Mouse (Mus musculus): Measurements from ENCODE around the gene Uchl1. TPM values are rescaled to one million over a fixed set of nuclear protein-coding genes. Genes with fewer than 3 reads are reported as not detected.

The Uchl1 gene
- total and polyA plus RNA-seq, 3 experiments = not detected

GRCm38 (mm10) chr5:66722586-66722985 is 46.7 kb downstream of the Uchl1 start:
- H3K36me3 ChIP-seq (ENCODE audit: control insufficient read depth in 1 of 2, insufficient read depth in 2 of 2, low read length in 2 of 2) = no peaks in the 10 kb centered on the region
- no peak overlapping the region for H3K27ac ChIP-seq (ENCODE audit: control insufficient read depth, low read depth, low read length)
- H3K9me3 ChIP-seq (replicated peaks; ENCODE audit: insufficient read depth, low read length) = no peaks in the 10 kb centered on the region
- H3K4me1 ChIP-seq (ENCODE audit: control insufficient read depth in 1 of 2, insufficient read depth in 2 of 2, low read length in 2 of 2) = no peaks in the 10 kb centered on the region
- H3K9ac ChIP-seq (ENCODE audit: control insufficient read depth, low read depth, low read length, poor library complexity, severe bottlenecking) = no peak overlapping the region
- no peak for DNase-seq (ENCODE audit: low read depth, low spot score)
- no peak overlapping the region for H3K4me3 ChIP-seq (ENCODE audit: control insufficient read depth in 1 of 2, insufficient read depth in 1 of 2, low read depth in 2 of 2, low read length in 2 of 2)
- H3K27me3 ChIP-seq (ENCODE audit: control insufficient read depth in 1 of 2, insufficient read depth in 2 of 2, low read length in 2 of 2) = no peaks in the 10 kb centered on the region
- H3K79me2 ChIP-seq (ENCODE audit: control insufficient read depth, insufficient read depth, low read length, poor library complexity) = no peaks in the 10 kb centered on the region
- no peak for TF ChIP-seq ETS1 (IDR thresholded peaks at IDR 0.05; ENCODE audit: low read depth, low read length)
- TF ChIP-seq ZNF384 (IDR thresholded peaks at IDR 0.05; ENCODE audit: low read depth, low read length) = no peak
- no peak for TF ChIP-seq GABPA (IDR thresholded peaks at IDR 0.05; ENCODE audit: low read depth, low read length)
- no peak for TF ChIP-seq KAT2A (conservative IDR thresholded peaks at IDR 0.05; ENCODE audit: low read depth, low read length)
- no peak for TF ChIP-seq POLR2A (IDR thresholded peaks at IDR 0.05; ENCODE audit: control insufficient read depth in 1 of 2, insufficient read depth in 1 of 2, low read depth in 1 of 2, low read length in 2 of 2, poor library complexity in 1 of 2)
- TF ChIP-seq SIN3A (IDR thresholded peaks at IDR 0.05; ENCODE audit: low read length) = no peak
- TF ChIP-seq MYC (IDR thresholded peaks at IDR 0.05; ENCODE audit: low read depth, low read length) = no peak
- TF ChIP-seq ZMIZ1 (IDR thresholded peaks at IDR 0.05; ENCODE audit: low read depth, low read length) = no peak
- no peak for TF ChIP-seq USF2 (IDR thresholded peaks at IDR 0.05; ENCODE audit: borderline replicate concordance in 1 of 2, insufficient read depth in 1 of 2, low read depth in 1 of 2, low read length in 2 of 2)
- TF ChIP-seq ZKSCAN1 (IDR thresholded peaks at IDR 0.05; ENCODE audit: low read depth, low read length) = no peak
- no peak for TF ChIP-seq SMC3 (IDR thresholded peaks at IDR 0.05; ENCODE audit: low read depth, low read length)
- no peak for TF ChIP-seq MAZ (IDR thresholded peaks at IDR 0.05; ENCODE audit: low read depth, low read length)
- no peak for TF ChIP-seq CHD1 (IDR thresholded peaks at IDR 0.05; ENCODE audit: low read depth, low read length)
- no peak for TF ChIP-seq GATA1 (IDR thresholded peaks at IDR 0.05; ENCODE audit: low read depth, low read length)
- TF ChIP-seq RAD21 (IDR thresholded peaks at IDR 0.05; ENCODE audit: low read depth, low read length) = no peak
- no peak for TF ChIP-seq HCFC1 (IDR thresholded peaks at IDR 0.05; ENCODE audit: low read depth, low read length)

DNA sequence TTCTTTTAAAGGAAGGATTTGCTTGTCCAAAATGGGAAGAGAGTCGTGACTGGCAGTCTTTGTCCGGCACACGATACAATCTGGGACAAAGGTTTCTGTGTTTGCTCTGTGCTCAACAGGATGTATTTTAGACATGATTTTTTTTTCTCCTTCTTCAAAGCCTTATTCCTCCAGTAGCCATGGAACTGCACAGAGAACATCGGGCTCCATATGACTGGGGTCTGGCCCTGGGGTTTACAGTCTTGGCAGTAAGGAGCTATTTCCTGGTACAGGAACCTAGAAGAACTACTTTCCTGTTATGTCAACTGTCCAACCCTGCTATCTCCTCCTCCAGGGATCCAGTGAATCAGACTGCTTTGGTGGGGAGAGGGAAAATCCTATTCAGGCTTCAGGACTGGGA is 47.1 kb downstream of the Uchl1 start:
- Histone ChIP-seq H3K9ac (ENCODE audit: control insufficient read depth, low read depth, low read length, poor library complexity, severe bottlenecking) (no peak overlapping the region), H3K4me3 (ENCODE audit: control insufficient read depth in 1 of 2, insufficient read depth in 1 of 2, low read depth in 2 of 2, low read length in 2 of 2) (no peak overlapping the region), H3K36me3 (ENCODE audit: control insufficient read depth in 1 of 2, insufficient read depth in 2 of 2, low read length in 2 of 2) (no peaks in the 10 kb centered on the region), H3K27me3 (ENCODE audit: control insufficient read depth in 1 of 2, insufficient read depth in 2 of 2, low read length in 2 of 2) (no peaks in the 10 kb centered on the region), H3K9me3 (replicated peaks; ENCODE audit: insufficient read depth, low read length) (no peaks in the 10 kb centered on the region), H3K27ac (ENCODE audit: control insufficient read depth, low read depth, low read length) (no peak overlapping the region), H3K4me1 (ENCODE audit: control insufficient read depth in 1 of 2, insufficient read depth in 2 of 2, low read length in 2 of 2) (no peaks in the 10 kb centered on the region), H3K79me2 (ENCODE audit: control insufficient read depth, insufficient read depth, low read length, poor library complexity) (no peaks in the 10 kb centered on the region)
- no peak for TF ChIP-seq MEF2A (IDR thresholded peaks at IDR 0.05; ENCODE audit: extremely low read depth, insufficient replicate concordance, low read depth, low read length, poor library complexity, severe bottlenecking)
- TF ChIP-seq E2F4 (IDR thresholded peaks at IDR 0.05; ENCODE audit: borderline replicate concordance, low read depth, low read length) = no peak
- no peak for TF ChIP-seq ZNF384 (IDR thresholded peaks at IDR 0.05; ENCODE audit: low read depth, low read length)
- no peak for TF ChIP-seq MYC (IDR thresholded peaks at IDR 0.05; ENCODE audit: low read depth, low read length)
- no peak for TF ChIP-seq UBTF (IDR thresholded peaks at IDR 0.05; ENCODE audit: borderline replicate concordance, insufficient read depth, low read depth, low read length)
- TF ChIP-seq JUND (IDR thresholded peaks at IDR 0.05; ENCODE audit: low read depth, low read length) = no peak
- no peak for TF ChIP-seq HCFC1 (IDR thresholded peaks at IDR 0.05; ENCODE audit: low read depth, low read length)
- no peak for TF ChIP-seq ZKSCAN1 (IDR thresholded peaks at IDR 0.05; ENCODE audit: low read depth, low read length)
- no peak for DNase-seq (ENCODE audit: low read depth, low spot score)
